20 mouse cellular contexts compared by ENCODE assay signal in the genomic region with DNA sequence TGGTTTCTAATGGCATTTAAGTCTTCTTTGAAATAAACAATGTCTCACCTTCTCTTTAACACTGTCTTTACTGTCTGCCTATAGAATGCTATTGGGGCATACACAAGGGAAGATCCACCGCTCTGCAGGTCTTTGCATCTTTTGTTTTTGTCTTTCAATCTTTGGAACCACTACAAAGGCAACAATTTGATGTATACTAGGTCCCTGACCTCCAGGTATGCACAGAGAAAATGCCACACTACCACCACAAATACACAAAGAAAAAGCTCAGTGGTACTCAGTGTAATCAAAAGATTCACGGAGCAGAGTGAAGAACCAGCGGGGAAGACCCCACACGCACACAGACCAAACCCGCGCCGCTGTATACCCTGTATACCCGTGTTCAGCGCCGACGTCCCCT. TPM values are rescaled to one million over a fixed set of nuclear protein-coding genes. Genes with fewer than 3 reads are reported as not detected.
"Had no signal": no experiment of that assay in that cellular context is flagged by ENCODE, and none has a peak within 500 bp of the region (broad histone marks: within the 10 kb centered on the region; RNA-seq: fewer than 3 reads in every experiment).

Gene Gm20379, plus strand, starts transcription at position 301 of the 400 bp plus-strand sequence.

- ATAC-seq: liver, embryonic 12.5 days; liver, postnatal 0 days; lung, postnatal 0 days; midbrain, embryonic 13.5 days; midbrain, embryonic 15.5 days; midbrain, embryonic 16.5 days had no signal

- DNase-seq: left cerebral cortex, postnatal 4 days; liver; liver, embryonic 13.5 days; liver, postnatal 0 days; lung, adult 18-20 months; lung, adult 2 months; lung, embryonic 14.5 days; lung, postnatal 10 days; lung, postnatal 14 days; lung, postnatal 36 days; lung, postnatal 4 days; midbrain, embryonic 14.5 days had no signal

RNA-seq across cellular contexts. Expression of gene Gm20379, which starts in this region (rescaled TPM):
- polyA plus RNA-seq: liver, adult 2 months; lung, adult 2 months; macrophage; myocyte had no signal
